Mouse (Mus musculus): ENCODE measurements around the gene Zfp706. TPM values are rescaled to one million over a fixed set of nuclear protein-coding genes. Genes with fewer than 3 reads are reported as not detected.

The Zfp706 gene
- total RNA-seq, 2 experiments from 2014 or later = 206 to 237 TPM

DNA sequence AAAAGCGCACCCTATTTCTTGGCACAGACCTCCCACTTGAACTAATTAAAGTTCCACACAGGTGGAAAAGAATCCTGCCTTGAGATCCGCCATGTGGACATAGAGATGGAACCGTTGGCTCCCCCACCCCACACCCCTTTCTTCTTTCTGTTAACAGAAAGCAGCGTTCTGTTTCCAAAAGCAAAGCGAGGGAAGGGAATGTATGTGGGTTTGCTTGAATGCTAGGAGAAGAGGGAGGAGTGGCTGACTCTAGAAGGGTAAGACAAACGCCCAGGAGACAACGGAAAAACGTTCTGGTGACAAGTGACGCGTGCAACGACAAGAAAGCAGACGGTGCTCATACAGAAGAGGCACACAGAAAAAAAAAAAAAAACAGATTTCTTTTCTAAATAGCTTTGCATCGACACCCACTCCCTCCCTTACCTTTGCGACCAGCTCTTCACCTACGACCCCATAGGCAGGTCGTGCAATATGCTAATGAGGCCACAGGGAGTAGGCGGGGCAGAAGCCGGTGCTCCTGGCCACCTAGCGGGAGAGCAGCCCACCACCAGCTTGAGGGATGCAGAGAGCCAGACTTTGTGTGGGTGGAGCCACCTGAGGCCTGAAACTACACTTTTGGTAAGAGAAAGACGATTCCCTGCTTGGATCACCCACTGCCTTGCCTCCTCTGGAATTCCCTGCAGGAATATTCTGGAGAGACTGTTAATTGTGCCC is 27.9 kb downstream of the Zfp706 start:
- no peak for DNase-seq (ENCODE audit: low spot score in 2 of 2)

DNA sequence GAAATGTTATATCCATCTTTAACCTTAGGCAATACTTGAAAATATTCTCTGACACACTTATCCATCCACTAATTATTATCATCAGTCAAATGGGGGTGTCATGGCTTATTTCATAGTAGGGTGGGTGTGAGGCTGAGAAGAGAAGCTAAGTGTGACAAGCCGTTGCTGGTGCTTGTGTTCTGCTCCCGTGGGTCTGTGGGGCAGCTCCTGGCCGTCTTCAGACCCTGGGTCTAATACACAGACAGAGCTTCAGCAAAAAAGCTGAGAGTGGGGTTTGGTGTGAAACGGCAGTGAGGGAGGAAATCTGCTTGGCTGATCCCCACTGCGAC is 28.4 kb downstream of the Zfp706 start:
- DNase-seq (ENCODE audit: low spot score in 2 of 2) = no peak

DNA sequence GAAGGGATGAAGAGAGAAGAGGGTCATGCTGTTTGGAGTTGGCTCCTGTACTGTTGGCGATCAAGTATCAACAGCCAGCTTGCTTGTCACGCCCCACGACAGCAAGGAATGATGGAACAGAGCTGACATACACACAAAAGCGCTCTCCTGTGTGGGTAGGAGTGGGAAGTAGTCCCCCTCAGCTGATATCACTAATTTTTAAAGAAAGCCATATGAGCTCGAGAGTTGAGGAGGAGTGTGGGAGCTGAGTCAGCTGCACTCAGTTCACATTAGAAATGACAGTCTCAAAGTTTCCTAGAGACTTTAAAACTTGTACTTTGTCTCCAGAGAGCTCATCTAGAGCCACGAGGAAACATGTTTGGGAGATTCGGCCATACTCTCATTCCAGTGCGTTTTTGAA is 29.8 kb downstream of the Zfp706 start:
- DNase-seq (ENCODE audit: low spot score in 2 of 2) = no peak

DNA sequence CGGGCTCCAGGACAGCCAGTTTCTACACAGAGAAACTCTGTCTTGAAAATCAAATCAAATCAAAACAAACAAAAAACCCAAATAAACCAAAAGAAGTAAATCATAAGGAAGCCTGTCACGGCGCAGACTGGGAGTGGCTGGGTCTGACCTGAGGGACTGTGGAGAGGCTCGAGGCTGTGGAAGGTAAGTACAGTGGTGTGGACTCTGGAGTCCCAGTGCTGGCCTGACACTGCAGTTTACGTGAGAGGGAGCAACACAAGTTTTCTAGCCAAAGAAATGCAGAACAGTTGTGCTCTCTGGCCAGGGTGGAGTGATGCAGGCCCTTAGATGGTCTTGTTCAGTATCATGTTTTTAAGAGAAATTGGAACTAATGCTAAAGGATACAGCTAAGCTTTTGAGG is 31.9 kb downstream of the Zfp706 start:
- no peak for DNase-seq (ENCODE audit: low spot score in 2 of 2)

DNA sequence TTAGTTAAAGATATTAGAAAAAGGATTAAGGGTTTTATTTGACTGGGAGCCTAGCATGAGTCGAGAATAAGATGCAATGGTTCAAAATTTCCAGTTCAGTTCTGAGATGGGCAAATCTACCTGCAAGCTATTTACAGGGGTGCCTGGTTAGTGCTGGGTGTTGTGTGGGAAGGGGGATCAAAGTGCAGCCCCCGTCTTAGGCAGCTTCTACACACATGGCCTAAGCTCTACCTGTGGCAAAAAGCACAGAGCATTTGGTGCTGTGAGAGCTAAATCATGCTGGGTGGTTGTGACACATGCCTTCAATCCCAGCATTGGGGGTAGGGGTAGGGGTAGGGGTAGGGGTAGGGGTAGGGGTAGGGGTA is 32.3 kb downstream of the Zfp706 start:
- no peak for DNase-seq (ENCODE audit: low spot score in 2 of 2)

DNA sequence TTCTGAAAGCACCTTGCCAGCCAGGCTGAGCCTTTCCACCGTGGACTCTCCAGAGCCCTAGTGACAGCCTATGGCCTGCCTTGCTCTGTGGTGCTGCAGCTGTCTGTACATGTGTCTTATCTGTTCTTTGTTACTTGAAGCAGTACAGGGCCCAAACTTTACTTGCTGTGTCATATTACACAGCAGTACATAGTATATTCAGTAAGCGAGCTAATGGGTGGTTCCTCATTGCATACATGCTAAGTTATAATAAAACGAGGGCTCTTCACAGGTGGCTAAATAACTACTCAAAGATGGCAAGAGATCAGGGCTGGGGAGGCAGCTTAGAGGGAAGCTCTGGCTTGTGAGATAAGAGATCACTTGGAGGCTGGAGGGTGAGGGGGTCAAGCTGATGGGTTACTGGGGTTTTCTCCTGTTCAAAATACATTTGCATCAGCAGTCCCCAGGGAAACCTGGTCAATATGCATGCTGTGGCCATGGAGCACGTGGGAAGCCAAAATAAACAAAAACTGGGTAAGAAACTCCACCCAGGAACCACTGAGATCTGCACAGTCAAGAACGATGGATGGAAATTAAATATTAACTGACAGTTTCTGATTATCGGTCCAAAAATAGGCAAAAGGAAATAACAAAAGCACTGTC is 32.8 kb downstream of the Zfp706 start:
- DNase-seq (ENCODE audit: low spot score in 2 of 2) = no peak

DNA sequence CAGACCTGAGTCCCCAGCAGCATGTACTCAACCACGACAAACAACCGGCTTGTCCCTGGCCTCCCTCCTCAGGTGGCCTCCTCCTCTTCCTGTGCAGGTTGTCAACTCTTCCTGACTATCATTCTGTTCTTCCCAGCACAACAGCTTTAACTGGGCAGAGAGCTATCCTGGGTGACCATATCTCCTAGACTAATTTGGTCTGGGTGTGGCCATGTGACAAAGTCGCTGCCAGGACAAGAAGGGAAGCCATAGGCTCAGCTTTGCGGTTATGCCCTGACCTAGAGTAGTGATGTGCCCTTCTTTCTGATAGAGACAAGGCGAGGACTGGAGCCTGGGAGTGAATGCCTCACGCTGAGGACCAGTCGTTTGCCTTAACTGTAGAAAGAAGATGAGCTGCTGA is 33.9 kb downstream of the Zfp706 start:
- no peak for DNase-seq (ENCODE audit: low spot score in 2 of 2)

DNA sequence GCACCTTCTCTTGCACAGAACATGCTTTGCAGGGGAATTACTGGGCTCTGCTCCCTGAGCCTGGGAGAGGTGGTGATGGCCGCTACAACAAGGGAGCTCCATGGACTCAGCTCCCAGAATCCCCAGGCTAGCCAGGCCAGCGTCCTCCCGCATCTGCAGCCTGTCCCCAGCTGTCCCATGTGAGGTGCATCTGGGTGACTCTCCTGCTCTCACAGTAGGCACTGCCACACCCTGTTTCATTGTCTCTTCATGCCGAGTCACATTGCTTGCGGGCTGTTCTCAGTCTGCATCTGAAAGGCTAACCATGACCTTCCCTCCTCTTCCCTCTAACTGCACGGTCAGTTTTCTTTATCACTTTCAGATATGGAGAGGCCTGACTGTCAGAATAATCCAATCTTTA is 34.3 kb downstream of the Zfp706 start:
- DNase-seq (ENCODE audit: low spot score in 2 of 2) = no peak

DNA sequence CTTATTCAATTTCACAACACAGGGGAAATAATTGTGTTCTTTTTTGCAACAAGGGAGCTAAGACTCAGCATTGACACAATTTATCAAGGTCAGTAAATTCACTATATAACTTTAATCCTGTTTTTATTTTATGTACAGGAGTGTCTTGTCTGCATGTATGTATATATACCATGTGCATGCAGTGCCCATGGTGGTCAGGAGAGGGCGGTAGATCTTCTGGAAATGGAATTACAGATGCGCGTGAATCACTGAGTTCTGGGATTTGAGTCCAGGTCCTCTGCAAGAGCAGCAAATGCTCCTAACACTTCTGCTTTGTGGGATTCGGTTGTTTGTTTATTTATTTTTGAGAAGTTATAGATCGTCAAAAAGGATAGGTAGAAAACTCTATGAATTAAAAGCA is 37.8 kb downstream of the Zfp706 start:
- no peak for DNase-seq (ENCODE audit: low spot score in 2 of 2)

DNA sequence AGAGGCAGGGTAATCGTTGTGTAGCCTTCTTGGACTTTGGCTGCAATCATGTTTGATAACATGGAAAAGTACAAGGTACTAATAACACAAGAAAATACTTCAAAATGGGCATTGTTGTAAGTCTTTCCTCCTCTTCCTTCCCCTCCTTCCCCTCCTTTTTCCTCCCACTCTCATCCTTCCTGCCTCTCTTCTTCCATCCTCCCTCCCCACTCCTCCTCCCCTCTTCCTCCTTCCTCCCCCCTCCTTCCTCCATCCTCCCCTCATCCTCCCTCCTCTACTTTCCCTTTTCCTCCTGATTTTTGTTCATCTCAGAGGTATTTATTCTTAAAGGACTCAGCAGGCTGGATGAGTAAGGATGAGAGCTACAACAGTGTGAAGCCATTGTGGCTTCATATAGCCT is 39.3 kb downstream of the Zfp706 start:
- no peak for DNase-seq (ENCODE audit: low spot score in 2 of 2)

DNA sequence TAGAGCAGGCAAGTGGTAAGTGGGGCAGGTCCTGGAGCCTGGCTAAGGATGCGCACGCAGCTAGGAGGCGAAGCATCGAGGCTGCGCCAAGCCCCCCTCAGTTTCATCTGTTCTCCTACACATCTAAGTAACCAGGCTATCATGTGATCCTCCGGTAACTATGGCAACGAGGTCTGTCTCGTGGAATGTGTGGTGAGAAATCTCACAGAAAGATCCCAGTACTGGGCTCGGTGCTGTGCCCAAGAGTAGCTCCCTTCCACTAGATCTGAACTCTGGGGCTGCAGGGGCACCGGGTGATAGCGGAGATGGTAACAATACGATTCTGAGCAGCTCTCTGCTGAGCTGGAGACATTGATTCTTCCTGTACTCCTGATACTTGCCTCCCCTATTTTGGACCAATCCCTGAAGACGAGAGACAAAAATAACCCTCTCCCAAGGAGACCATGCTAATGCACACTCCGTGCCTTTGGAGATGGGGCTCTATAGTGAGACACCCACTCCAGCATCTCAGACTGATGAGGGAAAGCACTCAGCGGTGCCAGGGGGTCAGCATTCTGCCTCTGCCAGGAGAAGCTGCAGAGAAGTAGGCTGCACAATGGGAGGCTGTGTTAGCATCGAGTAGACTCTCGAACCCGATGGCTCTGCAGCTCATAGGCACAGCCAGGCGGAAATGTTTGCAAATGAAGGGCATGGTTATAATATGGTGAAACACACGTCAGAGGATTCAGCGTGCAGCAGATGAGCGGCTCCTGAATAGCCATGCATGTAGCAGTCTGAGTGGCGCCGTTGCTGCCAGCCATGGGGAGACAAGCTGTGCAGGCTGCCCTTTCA is 40.0 kb downstream of the Zfp706 start:
- DNase-seq (ENCODE audit: low spot score in 2 of 2) = no peak

DNA sequence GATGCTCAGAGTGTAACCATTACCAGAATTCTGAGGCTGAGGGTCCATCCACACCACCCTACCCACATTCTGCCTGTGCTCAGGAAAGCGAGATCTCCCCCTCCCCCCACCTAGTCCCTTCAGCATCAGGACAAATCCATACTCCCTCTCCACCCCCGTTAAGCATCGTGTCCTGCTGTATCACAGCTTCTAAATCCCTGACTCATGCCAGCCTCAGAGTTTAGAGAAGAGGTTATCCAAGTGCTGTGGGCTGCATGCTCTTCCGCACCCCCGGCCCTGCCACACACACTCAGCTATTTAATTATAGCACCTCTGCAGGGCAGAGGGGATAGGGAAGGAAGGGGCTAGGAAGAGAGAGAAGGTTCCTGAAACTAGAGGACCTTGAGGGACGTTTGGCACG is 40.6 kb downstream of the Zfp706 start:
- DNase-seq (ENCODE audit: low spot score in 2 of 2) = no peak

DNA sequence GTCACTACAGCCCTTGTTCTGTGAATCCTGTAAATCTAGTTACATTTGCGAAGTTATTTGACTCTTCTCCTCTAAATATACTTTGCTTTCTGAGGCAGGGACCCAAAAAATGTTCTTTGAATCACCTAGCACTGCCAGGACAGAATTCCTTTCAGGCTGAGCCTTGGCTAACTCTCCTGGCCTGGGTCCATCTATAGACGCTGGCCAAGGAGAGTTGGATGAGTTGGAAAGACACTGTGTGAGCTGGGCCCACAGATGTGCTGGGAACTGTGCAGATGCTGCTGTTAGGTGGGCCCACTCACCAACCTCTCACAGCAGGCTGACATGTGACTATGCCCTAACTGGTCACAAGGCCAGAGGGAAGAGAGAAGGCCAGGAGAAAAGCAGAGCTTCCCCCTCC is 41.1 kb downstream of the Zfp706 start:
- peak; percentile 39 to 63 for DNase-seq (ENCODE audit: low spot score in 2 of 2)

DNA sequence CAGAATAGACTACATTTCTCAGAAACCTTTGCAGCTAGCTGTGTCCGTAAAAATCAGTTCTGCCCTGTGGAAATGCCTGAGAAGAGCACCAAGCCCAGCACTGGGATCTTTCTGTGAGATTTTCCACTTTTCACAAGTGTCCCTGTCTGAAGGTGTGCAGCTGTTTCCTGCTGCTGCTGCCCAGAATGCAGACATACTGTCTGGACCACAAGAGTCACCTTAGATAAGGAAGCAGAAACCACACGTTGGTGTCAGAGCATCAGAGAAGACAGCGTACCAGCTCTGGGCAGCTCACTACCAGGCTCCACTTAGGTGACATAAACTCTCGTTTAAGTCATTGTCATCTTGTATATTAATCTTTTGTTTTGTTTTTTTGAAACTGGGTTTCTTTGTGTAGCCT is 41.8 kb downstream of the Zfp706 start:
- no peak for DNase-seq (ENCODE audit: low spot score in 2 of 2)

DNA sequence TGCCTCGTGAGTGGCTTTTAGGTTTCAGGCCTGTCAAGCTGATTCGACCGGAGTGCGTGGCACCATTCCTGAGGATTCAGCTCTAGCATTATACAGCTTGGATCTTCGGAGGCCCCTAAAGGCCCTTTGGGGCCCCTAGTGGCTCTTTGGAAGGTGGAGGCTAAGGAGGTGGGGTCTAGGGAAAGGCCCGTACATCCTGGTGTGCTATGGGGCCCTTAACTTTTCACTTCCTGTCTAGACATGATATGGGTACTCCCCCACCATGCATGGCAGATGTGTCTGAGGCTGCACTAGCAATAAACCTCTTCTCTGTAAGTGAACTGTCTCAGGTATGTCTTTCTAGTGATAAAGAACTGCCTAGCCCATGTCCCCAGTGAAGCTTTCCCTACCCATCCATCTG is 44.6 kb downstream of the Zfp706 start:
- DNase-seq (ENCODE audit: low spot score in 2 of 2) = no peak

DNA sequence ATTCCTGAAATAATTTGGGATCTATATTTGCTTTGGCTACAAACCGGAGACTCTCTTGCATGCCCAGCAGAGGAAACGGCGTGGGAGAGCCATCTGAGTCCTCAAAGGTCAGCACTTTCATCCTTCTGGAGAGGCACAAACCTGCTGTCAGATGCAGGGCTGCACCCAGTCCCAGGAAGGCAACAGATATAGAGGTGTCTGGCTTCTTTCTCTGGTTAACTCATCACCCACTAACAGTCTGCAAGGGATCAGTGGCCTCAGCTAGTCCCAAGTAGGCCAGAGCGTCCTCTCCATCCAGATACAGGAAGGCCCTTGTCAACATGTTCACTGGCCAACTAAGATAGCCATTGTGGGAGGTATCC is 46.7 kb downstream of the Zfp706 start:
- no peak for DNase-seq (ENCODE audit: low spot score in 2 of 2)

DNA sequence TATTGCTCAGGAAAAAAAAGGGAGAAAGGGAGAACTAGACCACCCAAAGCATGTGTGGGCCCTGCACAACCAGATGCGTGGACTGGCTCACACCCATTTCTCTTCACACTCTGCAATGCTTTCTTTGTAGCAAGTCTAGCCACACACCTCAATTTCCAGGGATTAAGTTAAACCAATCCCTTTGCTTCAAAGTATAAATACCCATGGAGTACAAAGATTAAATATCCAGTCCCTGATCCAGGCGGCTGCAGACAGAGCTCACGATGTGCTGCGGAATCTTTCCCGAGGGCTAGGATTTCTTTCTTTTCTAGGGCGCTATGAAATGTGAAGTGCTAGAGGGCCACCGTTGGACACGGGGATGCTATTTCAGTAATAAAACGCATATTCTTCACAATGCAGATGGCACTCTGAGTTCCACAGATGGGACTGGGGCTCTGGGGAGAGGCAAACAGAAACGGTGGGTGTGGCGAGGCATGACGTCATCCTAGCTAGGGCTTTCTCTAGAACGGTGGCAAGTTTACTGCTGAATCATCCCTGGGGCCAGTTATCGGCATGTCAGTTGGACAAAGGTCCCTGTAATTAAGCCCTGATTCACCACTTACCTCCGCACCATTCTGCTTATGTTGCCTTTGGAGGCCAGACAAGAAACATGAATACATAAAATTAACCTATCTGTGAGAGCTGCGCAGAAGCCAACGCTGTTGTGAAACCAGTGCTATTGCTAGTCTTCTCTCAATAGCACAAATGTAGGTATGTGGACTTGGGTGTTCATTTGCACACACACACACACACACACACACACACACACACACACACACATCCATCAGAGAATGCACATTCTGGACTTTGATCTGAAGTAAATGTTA is 47.3 kb downstream of the Zfp706 start:
- DNase-seq (ENCODE audit: low spot score in 2 of 2) = peak in 1 of 2 experiments; percentile 43

DNA sequence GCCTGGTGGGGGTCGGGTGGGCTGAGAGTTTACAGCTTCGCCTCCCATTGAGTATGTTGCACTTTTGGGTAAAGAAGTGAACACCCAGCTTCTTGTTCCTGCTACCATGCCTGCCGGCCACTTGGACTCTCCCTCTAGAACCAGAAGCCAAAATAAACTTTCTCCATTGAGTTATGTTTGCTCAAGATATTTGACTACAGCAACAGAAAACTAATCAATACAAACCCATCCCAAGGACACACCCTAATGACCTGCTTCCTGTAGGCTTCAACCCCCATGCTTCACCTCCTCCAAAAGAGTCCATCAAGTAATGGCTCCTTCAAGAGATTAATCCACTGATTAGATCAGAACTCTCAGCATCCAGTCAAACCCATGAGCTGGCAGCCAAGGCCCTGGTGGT is 51.4 kb downstream of the Zfp706 start:
- no peak for DNase-seq (ENCODE audit: low spot score in 2 of 2)

DNA sequence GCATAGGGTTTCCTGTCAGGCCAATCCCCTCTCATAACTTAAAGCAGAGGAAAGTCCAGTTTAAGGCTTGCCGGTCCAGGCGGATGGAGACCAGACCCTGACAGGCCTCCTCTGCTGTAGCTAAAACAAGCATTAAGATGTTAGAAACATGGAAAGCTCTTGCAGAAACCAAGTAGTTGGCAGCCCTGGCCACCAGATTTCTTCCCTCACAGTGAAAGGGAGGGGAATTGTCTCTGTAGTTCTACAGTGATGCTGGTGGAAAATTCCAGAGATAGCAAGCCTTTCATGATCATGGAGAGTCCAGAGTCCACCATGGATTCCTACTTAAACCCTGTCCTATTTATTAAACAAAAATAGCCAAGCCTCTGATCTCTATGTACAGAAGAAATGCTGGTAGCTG is 57.3 kb downstream of the Zfp706 start:
- no peak for DNase-seq (ENCODE audit: low spot score in 2 of 2)

DNA sequence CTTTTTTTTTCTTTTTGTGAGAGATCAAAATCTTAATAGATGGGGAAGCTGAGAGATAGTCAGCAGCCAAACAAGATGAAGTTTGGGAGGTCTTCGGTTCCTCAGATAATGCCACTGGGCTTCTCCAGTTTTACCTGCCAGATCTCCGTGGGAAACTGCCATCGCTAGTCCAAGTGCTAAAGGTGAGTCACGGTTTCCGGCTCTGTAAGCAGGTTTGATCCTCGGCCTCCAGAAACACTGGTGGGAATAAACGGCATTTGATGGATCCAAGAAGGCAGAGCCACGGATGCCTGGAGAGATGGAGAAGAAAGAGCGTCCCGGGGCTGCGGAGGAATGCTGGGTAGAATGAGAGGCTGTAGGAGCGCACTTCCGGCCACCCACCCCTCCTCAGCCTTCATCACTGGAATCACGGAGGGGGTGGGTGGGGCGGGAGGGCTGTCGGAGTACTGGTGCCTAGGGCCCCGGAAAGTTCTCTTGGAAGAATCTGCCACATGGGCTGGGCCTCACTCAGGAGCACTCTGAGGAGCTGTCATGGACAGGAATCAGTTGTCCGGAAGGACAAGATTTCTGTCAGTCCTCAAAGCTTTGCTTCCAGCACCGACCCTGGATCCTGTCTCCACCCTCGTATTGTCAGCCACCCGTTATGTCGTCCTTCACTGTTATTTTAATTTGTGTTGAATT is 58.6 kb downstream of the Zfp706 start:
- DNase-seq (ENCODE audit: low spot score in 2 of 2) = no peak
